Mouse (Mus musculus) heart, adult 9 months (tissue): ENCODE data around the gene Bpnt1.

Source experiments
- DNase-seq, 2 experiments: peaks; one replicate each; pipeline ENCODE4 v3.0.0; 2022; ENCODE audit warnings: low spot score in 2 of 2

The Bpnt1 gene

DNA sequence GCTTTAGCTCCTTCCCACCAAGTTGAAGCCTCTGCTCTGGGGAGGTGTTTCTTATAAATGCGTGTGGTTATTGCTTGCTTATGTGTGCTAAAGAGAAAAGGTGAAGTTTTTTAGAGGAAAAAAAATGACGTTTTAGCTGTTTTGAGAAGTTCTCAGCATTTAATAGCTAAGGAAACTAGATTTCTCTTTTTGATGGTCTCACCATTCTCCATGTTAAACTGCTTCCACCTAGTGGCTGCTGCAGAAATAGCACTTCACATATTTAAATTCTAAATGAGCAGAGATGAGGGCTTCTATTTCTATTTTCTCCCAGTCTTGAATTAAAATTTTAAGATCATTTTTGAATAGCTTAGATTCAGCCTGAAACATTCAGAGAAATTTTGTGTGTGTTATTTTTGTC lies 72.1 kb downstream of the Bpnt1 start:
- DNase-seq, result no peak

DNA sequence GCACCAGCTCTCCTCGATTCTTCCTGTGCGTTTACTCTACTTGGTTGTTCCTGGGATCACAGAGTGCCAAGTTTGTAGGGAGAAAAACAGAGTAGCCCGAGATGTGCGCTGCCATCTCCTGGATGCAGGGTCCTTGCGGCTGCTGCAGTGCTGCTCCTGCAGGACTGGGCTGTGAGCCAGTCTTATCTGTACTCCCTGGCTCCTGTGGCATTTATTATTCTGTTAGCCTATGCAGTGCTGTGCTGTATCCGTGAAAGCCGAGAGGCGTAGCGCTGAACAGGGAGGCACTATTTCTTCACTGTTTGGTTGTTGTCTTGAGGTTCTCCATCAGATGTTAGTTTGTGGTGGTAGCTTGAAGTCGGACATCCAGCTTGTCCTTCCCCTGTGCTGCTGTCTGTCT lies 74.0 kb downstream of the Bpnt1 start:
- DNase-seq, result no peak
